Mouse (Mus musculus): ENCODE results near the gene Gad2. TPM values are rescaled to one million over a fixed set of nuclear protein-coding genes. Genes with fewer than 3 reads are reported as not detected.

The Gad2 gene
- not detected in 4 replicates for total RNA-seq (2023; ENCODE audit: inconsistent age)

DNA sequence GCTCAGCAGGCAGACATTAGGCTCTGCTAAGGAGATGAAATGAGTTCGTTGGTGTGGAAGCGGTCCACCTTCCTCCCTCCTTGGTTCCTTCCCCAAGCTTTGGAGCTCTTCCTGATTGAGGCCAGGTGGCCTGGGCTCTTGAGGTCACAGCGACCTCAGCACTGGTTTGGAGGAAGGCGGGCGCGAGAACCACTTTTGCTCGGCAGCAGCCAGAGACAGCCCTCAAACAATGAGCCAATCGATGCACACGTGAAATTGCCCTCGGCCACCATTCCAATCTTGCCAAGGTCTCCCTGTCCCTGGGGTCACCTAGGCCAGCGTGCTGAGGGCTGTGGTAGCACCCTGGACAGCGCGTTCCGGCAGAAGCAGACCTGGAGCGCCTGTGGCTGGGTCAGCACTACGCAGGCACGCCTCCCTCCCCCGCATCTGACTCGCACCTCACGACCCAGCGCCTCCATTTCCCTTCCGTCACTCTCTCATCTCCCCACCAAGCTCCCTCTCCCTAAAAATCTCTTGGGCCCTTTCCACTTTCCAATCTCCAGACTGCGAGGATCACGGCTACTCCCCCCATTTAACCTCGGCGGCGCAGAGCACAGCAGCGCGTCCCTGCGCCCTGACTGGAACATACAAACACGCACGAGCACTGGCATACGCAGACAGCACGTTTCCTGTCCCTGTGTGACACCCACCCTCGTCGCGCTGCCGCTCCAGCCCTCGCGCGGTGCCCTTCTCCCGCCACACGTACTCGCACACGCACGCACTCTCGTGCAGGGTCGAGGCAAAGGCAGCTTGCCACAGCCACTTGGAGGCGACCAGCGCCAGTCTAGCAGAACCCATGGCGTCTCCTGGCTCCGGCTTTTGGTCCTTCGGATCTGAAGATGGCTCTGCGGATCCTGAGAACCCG lies at the start of gene Gad2:
Gad2 (plus strand) TSS at position 378 of the 904 bp plus-strand sequence.

Other genes with a start within 250 kb of the Gad2 start
- 117 to 145 TPM (median 136 TPM) in 4 replicates for gene Apbb1ip, start 151.9 kb downstream of the Gad2 start, total RNA-seq (2023; ENCODE audit: inconsistent age)